Mouse (Mus musculus): Measurements from ENCODE around the gene Pum1.
"Not testable (repeated sequence)": the region's sequence is repeated elsewhere in the genome, so short reads cannot be mapped to it uniquely, and the experiment has no call there.

Pum1 gene

DNA sequence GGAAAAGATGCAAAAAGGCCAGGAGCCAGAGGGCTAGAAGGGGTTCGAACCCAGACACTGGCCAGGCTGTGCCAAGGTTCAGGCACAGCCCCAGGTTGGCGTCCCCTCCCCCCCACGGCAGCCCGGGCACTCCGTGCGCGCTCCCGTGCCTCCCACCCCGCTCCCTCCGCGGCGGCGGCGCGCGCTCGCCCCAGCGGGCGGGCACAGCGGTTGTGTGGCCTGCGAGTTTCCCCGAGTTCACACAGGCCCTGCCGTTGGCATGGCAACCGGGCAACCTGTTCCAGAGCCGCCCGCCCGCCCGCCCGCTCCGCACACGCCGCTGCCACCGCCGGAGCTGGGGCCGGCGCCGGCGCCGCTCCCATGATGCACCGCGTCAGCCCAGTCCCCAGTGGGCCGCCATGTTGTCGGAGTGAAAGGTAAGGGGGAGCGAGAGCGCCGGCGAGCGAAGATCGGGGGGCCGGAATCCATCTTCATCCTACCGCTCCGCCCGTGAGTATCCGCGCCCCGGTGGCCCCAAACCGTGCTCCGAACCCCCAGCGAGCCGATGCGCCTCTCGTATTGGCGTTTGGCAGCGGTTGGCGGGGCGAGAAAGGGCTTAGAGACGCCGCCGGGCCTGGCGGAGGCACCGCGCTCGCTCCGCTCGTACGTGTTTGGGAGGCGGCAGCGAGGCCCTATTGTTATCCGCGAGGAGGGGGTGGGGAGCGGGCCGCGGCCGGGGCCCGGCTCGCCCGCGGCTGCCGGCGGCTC, at the start of gene Pum1:
Gene Pum1 (plus strand): TSS at position 343 of the 747 bp plus-strand sequence.
- DNase-seq (ENCODE audit: low spot score in 2 of 2) = peak; percentile 58 to 73

DNA sequence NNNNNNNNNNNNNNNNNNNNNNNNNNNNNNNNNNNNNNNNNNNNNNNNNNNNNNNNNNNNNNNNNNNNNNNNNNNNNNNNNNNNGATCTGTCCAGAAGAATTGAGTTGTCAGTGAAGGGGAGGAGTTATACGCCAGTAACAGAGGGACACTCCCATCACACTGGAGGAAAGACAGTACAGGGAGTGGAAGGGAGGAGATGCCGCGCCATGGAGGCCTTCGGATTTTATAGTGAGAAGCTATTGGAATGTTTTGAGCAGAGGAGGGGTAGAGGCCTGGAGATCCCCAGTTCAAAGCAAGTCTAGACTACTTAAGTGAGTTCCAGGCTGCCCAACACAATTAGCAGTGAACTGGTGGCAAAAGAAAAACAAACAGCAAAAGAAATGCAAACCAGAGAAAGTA, 33.7 kb upstream of the Pum1 start:
- no peak for DNase-seq (ENCODE audit: low spot score in 2 of 2)

GRCm38 (mm10) chr4:130630232-130630847, 32.8 kb upstream of the Pum1 start:
- no peak for DNase-seq (ENCODE audit: low spot score in 2 of 2)

- DNase-seq (ENCODE audit: low spot score in 2 of 2) = not testable (repeated sequence)
Measured at GRCm38 (mm10) chr4:130635076-130635475, 28.0 kb upstream of the Pum1 start.

- no peak for DNase-seq (ENCODE audit: low spot score in 2 of 2)
Measured at GRCm38 (mm10) chr4:130636761-130637160, 26.4 kb upstream of the Pum1 start.

DNA sequence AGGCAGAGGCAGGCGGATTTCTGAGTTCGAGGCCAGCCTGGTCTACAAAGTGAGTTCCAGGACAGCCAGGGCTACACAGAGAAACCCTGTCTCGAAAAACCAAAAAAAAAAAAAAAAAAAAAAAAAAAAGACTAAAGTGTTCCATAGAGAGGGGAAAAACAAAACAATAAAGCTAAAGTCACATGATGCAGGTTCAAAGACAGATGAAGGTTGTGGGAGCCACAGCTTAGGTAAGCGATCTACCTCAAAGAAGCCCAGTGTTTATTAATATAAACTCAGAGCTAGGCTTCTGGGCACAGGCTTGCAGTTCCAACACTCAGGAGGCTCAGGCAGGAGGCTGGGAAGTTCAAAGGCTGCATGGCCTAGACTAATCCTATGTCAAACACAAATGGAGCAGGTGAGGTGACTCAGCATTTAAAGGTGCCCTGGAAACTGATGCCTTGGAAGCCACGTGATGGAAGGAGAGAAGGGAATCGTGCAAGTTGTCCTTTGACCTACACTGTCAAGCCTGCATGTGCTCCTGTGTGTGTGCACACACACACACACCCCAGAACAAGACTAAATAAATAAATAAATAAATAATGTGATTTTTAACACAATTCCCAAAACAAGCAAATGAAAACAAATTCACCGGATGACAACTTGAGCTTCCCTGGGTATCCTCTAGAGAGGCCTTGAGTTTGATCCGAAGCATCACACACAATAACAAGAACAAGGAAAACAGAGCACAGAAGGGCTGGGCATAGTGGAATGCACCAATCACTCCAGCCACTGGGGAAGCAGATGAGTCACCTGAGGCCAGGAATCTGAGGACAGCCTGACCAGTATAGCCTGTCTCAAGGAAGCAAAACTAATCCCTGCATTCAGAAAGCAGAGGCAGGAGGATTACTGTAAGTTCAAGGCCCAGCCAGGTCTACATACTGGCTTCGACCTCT, 25.4 kb upstream of the Pum1 start:
- no peak for DNase-seq (ENCODE audit: low spot score in 2 of 2)

DNA sequence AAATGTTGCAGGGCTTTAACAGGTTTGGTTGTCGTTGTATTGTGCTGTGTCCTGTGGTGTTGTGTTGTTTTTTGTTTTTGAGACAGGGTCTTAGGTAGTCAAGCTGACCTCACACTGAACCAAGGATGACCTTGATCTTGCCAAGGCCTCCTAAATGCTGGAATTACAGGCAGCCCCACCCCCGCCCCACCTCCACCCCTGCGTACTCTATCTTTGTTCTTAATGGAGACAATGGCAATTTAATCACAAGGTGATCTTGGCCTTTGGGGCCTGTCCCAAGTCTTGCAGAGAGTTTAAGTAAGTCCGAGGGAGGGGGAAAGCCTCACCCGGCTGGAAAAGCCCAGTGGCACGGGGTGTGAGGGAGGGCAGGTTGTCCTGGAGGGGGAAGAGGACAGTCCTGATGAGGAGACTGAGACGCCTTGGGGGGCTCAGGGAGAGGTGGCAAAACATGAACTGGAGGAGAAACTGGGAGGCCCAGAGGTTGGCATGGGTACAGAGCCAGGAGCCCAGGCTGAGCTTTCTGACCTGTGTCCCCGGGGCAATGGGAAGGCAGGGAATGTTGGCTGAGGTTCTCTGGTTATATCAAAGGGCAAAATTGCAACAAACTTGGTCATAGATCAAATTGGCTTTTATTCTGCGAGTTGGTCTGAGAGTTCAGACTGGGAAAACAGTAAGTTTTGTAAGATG, 22.9 kb upstream of the Pum1 start:
- no peak for DNase-seq (ENCODE audit: low spot score in 2 of 2)

DNA sequence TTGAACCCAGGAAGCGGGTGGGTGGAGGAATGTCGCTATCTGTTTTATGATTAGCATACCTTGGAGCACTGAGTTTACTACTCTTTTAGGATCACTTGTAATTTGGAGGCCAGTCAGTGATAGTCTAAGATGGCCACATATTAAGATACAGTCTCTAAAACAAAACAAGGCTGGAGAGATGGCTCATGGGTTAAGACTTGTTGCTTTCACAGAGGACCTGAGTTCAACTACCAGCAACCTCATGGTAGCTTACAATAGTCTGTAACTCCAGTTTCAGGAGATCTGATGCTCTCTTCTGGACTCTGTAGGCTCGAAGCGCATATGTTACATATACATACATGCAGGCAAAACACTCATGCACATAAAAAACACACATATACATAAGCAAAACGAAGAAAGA, 20.7 kb upstream of the Pum1 start:
- no peak for DNase-seq (ENCODE audit: low spot score in 2 of 2)

DNA sequence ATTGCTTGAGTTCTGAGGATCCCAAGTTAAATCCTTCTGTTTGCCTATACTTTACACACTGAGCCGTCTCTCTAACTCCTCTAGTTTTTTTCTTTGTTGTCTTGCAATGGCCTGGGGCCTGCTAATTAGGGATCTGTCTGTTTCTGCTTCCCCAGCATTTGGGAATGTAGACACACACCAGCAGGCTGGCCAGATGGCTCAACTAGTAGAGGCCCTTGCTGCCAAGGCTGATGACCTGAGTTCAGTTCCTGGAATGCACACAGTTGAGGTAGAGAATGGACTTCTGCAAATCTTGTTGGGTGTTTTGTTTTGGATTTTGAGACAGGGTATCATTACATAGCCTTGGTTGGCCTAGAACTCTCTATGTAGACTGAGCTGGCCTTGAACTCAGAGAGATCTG, 17.7 kb upstream of the Pum1 start:
- DNase-seq (ENCODE audit: low spot score in 2 of 2) = no peak

DNA sequence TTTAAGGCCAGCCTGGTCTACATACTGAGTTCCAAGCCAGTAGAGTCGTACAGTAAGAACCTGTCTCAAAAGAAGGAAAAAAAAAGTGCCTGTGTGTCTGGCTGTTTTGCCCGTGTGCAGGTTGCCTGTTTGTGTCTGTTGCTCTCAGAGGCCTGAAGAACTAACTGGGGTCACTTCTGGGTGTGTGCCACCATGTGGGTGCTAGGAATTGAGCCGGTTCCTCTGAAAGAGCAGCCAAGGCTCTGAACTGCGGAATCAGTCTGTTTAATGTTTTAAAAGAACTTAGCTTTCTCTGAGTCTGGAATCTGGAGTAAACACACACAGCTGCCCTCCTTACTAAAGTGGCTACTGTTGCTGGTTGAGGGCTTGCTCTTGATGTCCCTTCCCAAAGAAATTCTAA, 11.8 kb upstream of the Pum1 start:
- no peak for DNase-seq (ENCODE audit: low spot score in 2 of 2)

DNA sequence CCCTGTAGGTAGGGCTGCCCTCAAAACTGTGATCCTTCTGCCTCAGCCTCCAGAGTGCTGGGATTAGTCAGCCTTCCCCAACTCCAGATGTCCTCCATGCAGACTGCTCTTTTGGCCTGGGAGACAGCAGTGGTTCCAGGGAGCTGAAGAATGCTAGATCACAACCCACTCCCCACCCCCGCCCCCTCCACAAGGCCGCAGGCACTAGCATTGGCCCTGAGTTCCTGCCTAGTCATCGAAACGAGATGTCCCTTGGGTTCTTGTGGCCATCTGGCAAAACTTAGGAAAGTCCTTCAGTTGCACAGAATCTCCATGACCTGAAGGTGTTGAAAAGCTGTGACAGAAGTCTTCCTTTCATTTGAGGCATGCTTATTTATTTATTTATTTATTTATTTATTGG, 10.6 kb upstream of the Pum1 start:
- DNase-seq (ENCODE audit: low spot score in 2 of 2) = no peak

- no peak for DNase-seq (ENCODE audit: low spot score in 2 of 2)
Measured at GRCm38 (mm10) chr4:130657820-130658565, 5.1 kb upstream of the Pum1 start.

DNA sequence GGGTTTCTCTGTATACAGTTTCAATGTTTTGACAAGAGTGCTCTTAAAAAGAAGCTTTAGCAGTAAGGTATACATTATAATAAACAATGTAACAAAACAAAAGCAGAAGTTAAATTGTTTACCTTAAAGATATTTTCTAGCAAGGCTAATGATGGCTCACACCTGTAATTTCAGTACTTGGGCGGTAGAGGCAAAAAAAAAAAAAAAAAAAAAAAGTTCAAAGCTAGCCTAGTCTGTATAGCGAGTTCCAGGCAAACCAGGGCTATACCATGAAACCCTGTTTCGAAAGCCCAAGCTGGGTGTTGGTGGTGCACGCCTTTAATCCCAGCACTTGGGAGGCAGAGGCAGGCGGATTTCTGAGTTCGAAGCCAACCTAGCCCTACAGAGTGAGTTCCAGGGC, 3.7 kb upstream of the Pum1 start:
- no peak for DNase-seq (ENCODE audit: low spot score in 2 of 2)

DNA sequence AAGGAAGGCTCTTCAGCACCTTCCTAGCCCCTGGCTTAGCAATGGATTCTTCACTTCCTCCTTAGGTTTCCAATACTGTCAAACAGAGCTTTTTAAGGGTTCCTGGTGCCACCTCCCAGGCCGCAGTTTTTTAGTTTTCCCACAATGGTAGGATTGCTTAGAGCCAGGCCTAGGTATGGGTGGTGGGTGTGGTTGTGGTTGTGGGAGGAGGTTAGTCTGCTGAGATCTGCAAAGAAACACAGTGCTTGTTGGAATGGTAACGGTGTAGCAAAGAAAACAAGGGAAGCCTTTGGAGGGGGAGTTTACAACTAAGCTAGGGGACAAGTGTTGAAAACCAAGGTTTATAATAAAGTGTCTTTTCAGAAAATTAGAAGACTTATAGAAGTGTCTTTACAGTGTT, 3.0 kb upstream of the Pum1 start:
- DNase-seq (ENCODE audit: low spot score in 2 of 2) = no peak

DNA sequence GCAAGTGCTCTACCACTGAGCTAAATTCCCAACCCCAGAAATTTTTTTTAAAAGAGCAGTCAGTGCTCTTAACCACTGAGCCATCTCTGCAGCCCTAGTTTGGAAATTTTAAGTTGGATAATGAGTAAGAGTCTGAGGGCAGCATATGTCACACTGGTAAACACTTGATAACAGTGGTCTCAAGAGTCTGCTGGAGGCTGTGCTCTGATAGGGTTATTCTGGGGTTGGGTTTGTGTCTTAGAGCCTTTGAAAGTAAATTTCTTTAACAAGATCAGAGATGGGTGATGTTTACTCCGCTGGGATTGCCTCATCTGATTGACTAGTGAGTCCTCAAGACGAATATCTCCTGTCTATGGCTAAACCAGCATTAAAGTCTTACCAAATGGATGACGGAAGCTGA, 2.0 kb upstream of the Pum1 start:
- no peak for DNase-seq (ENCODE audit: low spot score in 2 of 2)

DNA sequence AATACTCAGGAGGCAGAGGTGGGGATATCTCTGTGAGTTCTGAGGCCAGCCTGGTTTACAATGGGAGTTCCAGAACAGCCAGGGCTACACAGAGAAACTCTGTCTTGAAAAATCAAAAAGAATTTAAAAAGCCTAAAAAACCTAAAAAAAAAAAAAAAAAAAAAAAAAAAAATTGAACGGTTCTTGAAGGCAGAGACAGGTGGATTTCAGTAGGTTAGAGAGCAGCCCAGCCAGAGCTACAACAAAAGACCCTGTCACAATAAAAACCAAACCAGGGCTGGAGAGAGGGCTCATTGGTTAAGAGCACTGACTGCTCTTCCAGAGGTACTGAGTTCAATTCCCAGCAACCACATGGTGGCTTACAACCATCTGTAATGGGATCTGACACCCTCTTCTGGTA, 816 bp upstream of the Pum1 start:
- DNase-seq (ENCODE audit: low spot score in 2 of 2) = not testable (repeated sequence)

- peak; percentile 9 to 16 for DNase-seq (ENCODE audit: low spot score in 2 of 2)
Measured at GRCm38 (mm10) chr4:130663810-130664401, 785 bp downstream of the Pum1 start.

DNA sequence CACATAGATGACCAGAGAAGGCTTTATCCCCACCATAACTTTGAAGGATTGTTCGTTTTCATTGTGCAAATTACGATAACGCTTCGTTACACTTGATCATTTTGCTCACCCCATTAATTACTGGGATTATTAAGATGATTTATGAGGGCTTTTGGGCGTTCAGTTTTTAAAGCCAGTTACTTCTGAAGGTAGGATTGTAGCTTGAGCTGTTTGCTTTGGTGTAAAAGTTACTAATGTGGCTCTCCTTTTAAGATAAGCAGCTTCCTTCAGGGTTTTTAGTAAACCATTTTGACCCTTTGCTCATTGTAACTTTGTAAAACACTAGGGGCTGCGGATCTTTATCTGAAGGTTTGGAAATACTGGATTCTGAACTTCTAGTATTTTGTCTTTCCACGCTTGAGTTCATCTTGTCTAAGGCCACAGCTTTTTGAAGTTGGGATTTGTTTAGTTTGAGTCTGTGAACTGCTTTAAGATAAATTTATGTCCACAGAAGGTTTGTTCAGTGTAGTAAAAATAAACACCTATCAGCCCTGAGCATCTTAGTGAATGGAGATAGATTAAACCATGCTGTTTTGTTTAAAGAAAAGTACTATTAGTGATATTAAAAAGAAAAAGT, 1.4 kb downstream of the Pum1 start:
- DNase-seq (ENCODE audit: low spot score in 2 of 2) = no peak

DNA sequence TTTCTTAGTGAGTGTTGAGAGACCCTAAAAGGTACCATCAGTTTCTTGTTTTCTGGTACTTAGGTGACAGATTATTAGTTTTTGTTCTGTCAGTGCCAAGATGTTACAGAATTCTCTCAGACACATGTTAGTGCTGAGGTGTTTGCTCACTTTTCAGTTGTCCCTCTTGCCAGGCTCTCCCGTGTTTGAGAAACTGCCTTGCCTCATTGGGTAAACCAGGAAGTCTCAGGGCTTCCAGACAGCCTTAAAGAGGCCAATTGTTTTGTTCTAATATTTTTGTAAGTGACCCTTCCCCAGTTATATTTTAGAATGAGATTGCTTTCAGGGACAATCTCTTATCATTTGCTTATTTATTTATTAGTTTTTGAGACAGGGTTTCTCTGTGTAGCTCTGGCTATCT, 2.1 kb downstream of the Pum1 start:
- DNase-seq (ENCODE audit: low spot score in 2 of 2) = no peak

DNA sequence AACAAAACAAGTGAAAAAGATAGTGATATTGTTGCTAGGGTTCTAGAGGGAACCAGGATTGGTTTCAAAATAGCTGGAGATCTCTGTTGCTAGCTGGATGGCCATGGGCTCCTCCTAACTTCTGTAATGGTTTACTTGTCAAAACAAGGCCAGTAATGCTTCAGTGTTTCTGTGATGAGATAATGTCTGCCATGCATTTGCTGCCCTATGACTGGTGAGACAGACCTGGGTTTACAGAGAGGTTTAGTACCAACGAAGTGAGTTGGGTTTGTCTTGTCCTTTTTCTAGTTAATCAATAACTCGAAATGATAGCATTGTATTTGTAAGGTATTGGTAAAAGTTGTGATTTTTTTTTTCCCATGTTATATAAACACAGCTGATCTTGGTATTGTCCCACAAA, 4.6 kb downstream of the Pum1 start:
- DNase-seq (ENCODE audit: low spot score in 2 of 2) = no peak

All from frontal cortex, postnatal 25 days (tissue).